Mouse (Mus musculus) kidney, adult 18-20 months (tissue): ENCODE measurements around the gene Grik3.
A peak's percentile ranks its signal among the peaks of the same experiment; 100 is the strongest.

Experiments used
- DNase-seq: peaks from one replicate; pipeline ENCODE4 v3.0.0; 2021

The Grik3 gene

DNA sequence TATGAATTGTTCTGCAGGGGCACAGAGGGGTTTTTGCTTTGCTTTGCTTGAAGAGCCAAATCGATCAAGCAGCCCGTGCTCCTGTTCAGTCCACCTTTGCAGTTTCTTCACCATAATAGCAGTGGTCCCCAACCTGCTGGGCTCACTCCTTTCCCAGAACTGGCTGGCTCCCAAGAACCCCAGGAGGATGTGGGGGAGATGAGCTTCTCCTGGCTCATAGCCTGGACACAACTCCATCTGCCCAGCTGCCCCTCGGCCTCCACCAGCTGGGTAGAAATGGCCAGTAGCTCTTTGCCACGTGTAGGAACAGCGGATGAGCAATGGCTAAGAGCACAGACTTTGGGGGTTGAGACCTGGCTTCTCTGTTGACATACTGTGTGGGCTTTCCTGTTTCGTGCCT lies 171.5 kb downstream of the Grik3 start:
- no peak for DNase-seq

DNA sequence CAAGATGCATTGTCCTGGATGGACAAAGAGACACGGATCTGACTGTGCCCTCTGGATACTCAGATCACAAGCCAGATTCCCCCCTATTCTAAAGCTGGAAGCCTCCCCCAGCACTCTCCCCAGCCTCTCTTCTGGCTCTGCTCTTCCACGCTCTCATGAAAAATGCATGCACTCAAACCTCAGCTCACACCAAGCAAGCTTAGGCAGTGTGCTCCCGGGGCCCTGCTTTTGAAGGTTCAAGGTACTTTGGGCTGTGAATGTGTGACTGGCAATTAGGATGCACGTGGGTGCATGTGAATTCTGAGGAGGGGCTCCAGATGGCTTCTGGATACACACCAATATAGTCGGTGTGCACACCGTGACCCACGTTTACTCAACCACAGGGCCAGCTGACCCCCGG lies 172.8 kb downstream of the Grik3 start:
- no peak for DNase-seq

DNA sequence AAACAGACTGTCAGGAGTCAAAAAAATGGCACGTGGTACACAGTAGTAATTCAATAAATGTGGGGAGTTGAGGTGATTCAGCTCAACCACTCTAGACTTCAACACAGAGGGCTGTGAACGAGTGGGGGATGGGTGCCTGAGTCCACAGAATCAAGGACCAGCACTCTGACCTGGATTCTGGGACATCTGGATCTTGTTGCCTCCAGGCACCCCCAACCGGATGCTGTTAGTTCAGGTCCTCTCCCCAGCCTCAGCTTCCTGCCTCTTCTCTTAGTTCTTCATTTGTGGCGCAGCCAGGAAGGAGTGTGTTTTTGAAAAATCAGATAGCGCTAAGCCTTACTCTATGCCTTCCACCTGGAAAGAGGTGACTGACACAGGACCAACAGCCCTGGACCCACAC lies 175.5 kb downstream of the Grik3 start:
- DNase-seq, result no peak

DNA sequence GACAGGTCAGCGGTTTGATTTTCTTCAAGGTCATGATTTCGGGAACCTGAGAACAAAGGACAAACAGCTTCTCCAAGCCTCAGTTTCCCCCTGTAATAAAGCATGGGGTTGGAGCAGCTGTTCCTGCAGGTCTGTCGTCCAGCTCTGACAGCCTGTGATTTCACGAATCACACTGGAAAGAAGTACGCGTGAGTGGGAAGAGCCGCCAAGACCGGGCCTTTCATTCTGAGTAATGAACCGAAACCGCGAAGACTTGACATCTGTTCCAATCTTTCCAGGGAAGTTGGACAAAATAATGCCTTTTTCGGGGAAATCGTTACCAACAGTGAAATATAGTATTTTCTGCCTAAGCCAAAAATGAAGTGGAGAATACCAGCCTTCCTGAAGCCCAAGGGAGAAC lies 191.5 kb downstream of the Grik3 start:
- DNase-seq, result no peak

DNA sequence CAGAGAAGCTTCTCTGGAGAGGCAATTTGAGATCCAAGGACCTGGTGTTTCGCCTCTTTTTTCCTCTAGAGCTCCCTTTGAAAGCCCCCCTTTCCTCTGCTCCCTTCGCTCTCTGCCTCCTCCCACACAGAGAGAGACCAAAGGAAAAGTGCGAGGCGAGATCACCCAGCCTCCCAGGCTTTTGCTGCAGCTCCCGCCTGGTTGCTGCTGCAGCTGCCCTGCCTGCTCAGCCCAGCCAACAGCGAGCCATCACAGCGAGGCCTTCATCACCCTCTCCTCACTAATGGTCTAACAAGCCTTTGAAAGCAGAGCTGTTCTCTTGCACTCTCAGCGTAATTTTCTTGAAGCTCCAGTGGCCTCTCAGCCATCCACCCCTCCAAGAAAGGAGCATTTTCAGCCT lies 196.6 kb downstream of the Grik3 start:
- no peak for DNase-seq

DNA sequence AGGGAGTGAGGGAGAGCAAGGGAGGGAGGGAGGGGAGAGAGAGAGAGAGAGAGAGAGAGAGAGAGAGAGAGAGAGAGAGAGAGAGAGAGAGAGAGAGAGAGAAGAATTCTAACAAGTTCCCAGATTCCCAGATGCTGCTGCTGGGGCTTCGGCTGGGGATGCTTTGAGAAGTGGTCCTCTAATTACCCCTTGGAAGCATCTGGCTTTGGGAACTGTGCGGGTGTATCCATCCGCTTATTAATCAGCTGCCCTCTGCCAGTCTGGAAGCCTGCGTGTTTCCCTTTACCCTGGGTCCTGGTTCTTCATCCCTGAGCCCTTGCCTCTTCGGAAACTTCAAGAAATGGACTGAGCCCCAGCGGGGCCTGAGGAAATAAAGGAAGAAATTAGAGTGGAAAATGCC lies 204.9 kb downstream of the Grik3 start:
- no peak for DNase-seq

DNA sequence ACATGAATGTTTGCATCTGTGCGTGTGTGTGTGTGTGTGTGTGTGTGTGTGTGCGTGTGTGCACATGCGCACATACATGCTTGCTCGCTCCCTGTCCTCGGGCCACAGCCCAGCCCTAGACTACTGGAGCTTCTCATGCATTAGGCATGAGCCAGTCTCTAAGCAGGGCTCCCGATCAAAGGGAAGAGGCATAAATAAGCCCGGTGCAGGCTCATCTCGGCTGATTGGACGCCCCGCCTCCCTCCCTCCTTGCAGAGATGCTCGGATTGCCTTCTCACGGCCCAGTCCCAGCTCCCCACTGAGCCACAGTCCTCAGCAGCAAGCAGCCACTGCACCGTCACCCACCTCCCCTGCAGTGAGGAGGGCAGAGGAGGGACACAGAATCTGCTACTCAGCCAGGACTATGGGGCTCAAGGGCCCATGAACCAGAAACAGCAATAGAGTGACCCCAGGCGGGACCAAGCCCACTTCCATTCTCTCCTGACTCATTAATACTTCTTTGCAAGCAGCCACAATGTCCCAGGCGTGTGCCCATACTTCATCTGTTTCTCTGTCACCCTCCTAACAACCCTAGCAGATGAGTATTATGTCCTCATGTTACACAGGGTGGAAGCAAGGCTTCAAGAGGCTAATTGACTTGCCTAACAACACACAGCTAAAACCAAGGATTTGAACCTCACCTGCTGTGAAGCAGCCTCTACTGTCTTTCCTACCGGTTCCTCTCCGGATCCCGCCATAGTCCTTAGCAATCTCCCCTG lies 205.9 kb downstream of the Grik3 start:
- DNase-seq, result no peak

DNA sequence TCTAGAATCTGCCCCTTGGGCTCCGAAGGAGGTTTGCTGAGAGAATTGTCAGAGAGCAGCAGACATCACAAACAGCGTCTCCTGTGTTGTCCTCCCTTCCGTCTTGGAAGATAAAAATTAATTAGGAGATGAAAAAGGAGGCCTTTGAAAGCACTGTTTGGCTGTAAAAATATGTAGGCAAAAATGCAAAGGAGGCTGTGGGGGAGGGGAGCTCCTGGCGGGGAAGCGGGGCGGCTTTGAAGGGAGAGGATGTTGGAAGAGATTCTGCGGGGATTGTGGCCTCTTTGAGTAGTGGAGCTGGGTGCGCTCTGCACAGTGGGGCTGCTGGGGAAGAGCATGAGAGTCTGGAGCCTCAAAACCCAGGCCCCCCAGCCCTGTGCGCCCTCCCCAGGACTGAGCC lies 207.1 kb downstream of the Grik3 start:
- no peak for DNase-seq

DNA sequence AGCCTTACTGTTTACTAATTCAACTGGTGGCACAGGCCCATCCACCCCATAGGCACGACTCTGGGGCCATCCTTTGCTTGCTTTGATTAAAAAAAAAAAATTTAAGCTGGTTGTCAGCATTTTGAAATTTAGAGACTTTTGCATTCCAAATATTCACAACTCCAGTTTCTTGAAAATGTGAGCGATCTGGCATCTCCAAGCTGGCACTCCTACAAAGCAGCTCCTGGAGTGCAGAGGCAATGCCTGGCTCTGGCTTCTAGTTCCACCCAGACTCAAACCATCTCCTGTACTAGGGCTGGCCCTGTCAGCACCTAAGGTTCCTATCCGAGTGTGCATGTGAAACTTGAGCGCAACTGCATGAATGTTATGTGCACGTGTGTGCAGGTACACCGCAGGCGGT lies 208.6 kb downstream of the Grik3 start:
- no peak for DNase-seq

DNA sequence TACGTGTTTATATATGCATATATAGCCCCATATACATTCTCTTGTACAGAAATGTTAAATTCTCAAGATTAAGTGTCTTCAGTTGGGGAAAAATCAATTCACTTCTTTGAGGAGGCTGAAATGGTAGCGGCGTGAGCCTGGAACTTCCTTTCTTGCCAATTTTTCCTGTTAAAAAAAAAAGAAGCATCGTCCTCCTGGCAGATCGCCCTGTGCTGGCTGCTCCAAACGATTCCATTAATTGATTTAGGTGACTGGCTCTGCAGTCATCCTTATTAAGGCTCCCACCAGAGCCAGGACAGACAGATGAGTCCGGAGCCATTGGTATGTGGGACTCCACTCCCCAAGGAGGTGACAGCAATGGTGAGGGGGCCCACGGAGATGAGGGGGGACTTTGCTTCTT lies 209.8 kb downstream of the Grik3 start:
- no peak for DNase-seq

DNA sequence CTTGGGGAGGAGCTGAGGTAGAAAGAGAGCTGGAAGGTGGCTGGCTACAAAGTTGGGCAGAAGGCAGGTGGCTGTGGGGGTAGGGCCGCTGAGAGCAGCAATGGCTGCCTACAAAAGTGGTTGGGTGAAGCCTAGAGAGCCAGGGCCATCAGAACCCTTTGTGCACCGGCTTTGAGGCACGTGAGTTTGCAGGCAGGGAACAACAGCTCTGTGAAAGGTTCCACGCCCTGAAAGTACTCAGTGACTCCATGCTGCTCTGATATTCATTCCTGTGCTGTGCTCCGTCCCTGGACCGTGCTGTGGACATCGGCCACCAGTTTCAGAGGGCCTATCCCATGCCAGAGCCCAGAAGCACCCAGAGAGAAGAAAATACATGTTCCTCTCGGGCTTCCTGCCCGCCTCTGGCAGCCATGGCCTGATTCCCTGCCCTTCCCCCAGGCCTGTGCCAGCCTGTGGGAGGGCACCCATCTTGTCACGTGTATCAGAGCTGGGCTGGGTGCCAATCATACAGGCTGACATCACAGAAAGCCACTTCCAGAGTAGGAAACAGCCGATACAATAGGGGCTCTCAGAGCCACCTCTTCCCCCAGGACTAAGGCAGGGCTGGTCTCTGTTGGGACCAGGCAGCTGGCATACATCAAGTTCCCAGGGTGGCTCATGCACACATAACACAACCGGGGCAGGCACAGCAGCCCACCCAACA lies 212.3 kb downstream of the Grik3 start:
- peak; percentile 59 for DNase-seq

DNA sequence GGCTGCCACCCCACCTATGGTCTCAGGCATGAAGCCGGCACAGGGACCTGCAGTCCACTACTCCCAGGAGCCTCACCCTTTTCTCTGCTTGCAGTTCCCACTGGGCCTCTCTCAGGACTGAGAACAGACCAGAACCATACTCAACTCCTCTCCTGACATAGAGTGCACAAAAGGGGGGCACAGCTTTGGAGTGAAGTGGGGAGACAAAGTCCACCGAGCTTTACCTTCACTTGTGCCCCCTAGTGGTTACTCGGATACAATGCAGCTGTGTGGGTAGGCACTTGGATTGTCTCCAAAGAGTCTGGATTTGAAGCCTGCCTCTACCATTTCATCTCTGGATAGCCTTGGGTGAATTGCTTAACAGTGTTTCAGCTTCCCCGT lies 212.8 kb downstream of the Grik3 start:
- DNase-seq, result peak; percentile 8

DNA sequence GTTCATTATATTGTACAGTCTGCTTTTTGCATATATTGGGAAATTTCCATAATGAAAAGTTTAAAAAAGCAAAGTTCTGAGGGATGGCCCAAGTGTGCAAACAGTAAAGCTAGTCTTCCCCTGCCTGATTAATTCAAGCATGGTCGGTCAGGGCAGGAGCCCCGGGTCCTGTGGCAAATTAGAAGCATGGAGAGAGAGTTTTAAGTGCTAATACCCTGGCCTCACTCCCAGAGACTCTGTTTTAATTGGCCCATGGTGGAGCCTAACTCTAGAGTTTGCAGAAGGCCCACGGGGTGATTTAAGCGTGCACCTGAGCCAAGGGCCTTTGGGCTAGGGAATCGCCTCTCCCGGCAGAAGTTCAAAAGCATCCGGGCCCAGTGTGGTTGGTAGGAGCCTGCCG lies 215.2 kb downstream of the Grik3 start:
- DNase-seq, result no peak

DNA sequence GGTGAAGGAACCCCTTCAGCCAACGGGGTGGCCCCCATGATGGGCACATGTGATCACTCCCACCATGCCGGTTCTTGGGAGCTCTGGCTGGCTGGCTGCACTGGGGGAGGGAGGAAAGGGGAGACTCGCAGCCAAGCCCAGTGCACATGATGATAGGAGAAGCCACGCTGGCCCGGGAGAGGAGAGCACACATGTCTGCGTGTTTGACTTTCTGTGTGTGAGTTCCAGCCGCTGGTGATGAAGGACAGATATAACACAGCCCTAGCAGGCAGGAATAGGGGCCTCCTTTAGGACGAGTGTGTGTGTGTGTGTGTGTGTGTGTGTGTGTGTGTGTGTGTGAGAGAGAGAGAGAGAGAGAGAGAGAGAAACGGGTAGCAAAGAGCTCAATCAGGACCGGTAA lies 219.2 kb downstream of the Grik3 start:
- no peak for DNase-seq

DNA sequence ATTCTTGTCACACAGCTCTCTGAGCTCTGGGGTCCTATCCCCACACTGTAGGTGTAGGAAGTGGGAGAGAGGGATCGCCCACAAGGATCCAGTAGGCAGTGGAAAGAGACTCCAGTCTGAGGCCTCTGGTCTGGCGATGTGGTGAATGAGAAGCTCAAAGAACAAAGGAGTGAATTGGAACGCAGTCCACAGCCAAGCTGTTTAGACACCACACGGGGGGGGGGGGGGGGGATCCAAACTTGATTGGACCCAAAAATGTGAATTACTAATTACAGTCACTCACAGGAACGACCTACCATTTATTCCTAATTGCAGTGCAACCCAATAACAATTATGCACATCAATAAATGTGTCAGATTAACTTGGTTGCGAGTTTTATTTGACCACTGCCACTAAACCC lies 227.4 kb downstream of the Grik3 start:
- DNase-seq, result no peak

DNA sequence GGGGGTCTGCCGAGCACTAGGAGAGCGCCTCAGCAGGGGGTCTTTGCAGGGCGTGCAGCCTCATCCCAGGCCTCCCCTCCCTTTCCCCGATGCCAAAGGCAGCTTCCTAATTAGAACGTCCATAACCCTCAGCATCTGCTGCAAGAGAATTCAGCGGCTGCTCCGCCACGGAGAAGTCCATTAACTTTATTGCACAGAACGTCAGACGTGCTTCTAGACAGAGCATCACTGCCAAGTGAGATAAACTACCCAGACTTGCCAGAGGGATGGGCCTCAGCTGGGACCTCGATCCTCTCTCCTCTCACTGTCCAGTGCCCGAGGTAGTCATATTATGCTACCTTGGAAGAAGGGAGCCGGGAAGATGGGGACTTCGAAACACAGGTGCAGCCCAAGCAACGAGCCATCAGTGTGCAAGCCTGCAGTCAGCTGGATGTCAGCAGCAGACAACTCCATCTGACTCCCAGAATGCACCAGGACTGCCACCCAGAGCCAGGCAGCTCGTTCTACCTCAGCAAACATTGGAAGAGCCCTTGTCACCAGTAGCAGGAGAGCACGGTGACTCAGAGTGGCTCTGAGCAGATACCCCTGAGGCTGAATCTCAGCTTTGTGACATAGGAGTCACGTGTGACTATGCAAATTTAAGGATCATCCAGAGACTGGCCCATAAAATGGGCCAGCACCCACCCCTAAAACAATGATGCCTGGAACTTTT lies 228.1 kb downstream of the Grik3 start:
- no peak for DNase-seq

DNA sequence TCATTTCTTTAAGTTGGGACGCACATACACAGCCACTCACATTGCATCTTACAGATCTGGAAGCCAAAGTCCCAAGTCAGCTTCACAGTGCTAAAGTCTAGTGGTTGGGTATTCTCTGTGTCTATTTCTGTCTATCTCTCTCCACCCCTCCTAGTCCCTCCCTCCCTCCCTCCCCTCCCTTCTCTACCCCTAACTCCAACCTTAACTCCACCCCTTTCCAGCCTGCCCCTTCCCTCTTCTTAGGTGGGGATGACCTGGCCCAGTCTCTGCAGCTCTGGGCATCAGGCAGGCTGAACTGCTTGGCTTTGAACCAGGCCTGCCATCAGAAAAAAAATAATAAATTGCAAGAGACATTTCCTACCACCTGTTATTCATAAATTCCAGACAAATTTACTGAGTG lies 235.7 kb downstream of the Grik3 start:
- DNase-seq, result no peak

DNA sequence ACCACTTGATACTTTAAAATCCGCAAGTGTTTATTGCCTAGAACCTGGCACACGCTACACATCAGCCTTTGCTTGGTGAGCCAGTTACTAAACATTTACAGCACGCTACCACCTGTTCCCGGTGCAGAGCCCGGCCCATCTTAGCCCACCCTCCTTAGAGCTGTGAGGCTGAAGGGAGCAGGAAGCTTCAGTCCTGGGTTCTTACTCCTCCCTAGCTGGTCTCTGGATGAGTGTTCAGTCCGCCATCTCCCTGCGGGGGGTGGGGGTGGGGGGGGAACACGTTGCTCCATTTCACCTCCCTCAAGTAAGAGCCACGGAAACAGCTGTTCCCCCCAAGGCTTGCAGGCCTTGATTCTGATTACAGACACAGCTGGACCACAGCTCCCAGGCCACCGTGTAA lies 236.5 kb downstream of the Grik3 start:
- no peak for DNase-seq

DNA sequence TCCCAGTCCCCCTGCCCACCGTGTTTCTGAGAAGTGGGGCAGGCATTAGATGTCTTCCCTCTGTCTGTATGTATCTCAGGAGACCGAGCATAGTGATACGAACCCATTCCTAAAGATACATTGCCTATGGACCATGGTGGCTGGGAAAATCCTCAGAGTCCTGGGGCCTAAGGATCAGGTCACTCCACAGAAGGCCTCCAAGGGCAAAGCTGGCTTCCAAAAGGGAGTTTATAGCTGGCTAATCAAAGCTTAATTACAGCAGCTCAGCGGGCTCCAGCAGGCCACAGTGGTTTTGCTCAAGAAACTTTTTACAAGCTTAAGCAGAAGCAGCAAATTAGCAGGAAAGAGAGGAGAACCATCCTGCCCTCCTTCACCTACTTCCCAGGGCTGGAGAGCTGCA lies 237.1 kb downstream of the Grik3 start:
- no peak for DNase-seq

DNA sequence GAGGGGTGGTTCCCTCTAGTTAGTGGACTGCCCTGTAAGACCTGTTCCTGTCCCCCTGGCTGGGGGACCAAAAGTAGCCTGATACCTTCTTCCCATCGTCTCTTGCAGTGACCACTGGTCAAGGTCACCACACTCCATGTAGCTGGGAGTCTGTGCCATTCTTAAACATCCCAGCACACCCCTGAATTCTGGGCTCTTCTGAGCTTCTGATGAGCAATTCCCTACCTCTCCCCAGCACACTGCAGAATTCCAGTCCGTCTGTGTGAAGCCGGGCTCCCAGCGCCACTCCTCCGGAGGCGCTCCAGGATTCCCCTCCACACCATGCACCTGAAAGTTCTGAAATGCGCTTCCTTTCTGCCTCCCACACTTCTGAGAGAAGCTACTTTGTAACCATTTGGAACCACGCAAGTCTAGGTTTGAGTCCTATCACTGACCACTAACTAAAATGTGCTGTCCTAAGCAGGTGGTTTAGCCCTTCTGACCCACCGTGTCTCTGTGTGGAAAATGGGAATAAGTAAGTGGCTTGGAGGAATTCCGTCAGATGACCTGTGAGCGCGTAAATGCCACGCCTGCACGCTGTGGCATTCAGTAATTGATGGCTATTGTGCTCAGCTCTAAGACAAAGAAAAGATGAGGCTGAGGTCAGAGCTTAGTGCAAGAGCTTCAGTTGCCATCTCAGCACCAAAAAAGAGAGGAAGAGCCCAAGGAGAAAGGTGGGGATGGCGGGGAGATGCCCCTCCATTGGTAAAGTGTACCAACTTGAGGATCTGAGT lies 237.8 kb downstream of the Grik3 start:
- no peak for DNase-seq

DNA sequence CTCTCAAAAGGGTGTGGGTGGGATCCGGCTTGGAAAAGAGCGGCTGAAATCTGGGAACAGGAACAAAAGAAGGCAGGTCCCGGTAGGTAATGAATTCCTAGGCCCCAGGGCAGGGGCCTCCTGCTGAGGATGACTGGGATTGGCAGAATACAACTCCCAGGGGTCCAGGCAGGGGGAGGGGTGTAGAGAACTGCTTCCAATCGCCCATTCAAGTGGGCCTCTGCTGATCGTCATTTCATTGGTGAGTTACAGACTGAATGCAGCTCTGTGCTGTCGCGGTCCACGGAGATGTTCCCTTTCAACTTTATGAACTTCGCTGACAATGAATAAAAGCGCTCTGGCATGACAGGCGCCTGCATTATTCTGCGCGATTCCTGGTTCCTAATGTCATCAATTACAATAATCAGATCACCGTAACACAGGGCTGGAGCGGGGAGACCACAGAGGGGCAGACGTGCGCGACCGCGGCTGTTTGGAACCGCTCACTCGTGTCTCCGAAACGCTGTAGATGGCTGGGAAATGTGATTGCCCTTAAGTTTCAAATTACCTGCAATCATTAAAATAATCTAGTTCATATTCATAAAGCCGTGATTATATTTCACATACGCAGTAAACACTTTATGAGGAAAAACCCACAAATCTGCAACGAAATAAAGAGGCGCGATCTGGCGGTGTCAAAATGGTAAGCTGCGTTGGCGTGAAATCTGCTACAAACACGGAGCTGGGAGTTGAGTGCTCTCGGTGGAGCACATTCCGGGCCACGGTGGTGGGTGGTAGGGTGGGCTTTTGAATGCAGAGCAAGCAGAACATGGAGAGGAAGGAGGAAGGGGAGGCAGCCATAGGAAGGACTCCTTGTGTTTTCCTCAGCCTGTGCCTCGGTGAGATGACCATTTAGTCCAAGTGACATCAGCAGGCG lies 239.1 kb downstream of the Grik3 start:
- DNase-seq, result no peak

DNA sequence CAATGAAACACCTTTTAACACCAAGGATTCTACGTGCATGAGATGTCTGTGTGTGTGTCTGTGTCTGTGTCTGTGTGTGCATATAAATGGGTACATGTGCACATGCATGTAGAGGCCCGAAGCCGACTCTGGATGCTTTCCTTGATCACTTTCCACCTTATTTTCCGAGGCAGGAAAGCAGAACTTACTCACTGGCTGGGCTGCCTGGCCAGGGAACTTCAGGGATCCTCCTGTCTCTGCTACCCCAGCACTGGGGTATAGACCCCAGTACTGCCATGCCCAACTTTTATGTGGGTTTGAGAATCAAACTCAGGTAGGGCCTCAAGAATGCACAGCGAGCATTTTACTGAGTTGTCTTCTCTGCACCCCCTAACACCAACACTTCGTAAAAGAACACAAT lies 240.3 kb downstream of the Grik3 start:
- no peak for DNase-seq
